Mouse (Mus musculus): Measurements from ENCODE around the gene Scn8a. TPM values are rescaled to one million over a fixed set of nuclear protein-coding genes. Genes with fewer than 3 reads are reported as not detected.

Gene Scn8a
- total and polyA plus RNA-seq, 2 experiments from 2014 or later: 22.4 to 37.7 TPM

DNA sequence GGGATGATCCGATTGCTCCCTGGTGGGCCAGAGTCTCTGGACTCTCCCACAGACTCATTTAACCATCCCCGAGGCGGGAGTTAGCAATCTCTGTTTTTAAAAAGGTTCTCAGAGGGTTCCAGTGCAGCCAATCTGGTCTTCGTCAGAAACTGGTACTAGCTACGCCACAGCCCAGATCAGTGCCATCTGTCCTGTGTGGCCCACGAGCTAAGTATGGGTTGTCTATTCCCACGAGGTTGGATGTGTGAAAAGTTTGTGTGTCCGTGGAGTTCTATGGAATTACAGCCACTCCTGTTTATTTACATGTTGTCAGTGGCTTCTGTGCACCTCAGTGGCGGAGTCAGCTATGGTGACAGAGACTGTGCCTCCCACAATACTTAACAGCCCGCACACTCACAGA, 81.8 kb downstream of the Scn8a start:
- Histone ChIP-seq H3K4me3 (ENCODE audit: low read depth, low read length) (no peak overlapping the region), H3K9me3 (ENCODE audit: low read length) (no peaks in the 10 kb centered on the region), H3K4me2 (ENCODE audit: low read depth, low read length, poor library complexity, severe bottlenecking) (no peak overlapping the region), H3K4me1 (ENCODE audit: insufficient read depth, low read length) (no peaks in the 10 kb centered on the region), H3K9ac (replicated peaks; ENCODE audit: low read length, poor library complexity, severe bottlenecking) (no peak overlapping the region), H3K27ac (ENCODE audit: low read depth, low read length) (no peak overlapping the region), H3K27me3 (ENCODE audit: insufficient read depth, low read length) (no peaks in the 10 kb centered on the region), H3K36me3 (ENCODE audit: insufficient read depth, low read length) (no peaks in the 10 kb centered on the region)
- 81% methylated on average over 10 of the region's 10 CpGs for WGBS
- ATAC-seq (ENCODE audit: low FRiP score) (no peak), DNase-seq (ENCODE audit: low spot score) (no peak)
- no peak for TF ChIP-seq CTCF (IDR thresholded peaks at IDR 0.05)

- no peak overlapping the region for H3K27ac ChIP-seq (ENCODE audit: low read depth, low read length)
- H3K9me3 ChIP-seq (ENCODE audit: low read length): no peaks in the 10 kb centered on the region
- no peak overlapping the region for H3K9ac ChIP-seq (replicated peaks; ENCODE audit: low read length, poor library complexity, severe bottlenecking)
- no peak overlapping the region for H3K4me2 ChIP-seq (ENCODE audit: low read depth, low read length, poor library complexity, severe bottlenecking)
- no peak overlapping the region for H3K4me3 ChIP-seq (ENCODE audit: low read depth, low read length)
- no peaks in the 10 kb centered on the region for H3K27me3 ChIP-seq (ENCODE audit: insufficient read depth, low read length)
- 0 out of 2 replicates have a peak, but pooled peaks cover 2% of the 10 kb centered on the region for H3K36me3 ChIP-seq (ENCODE audit: insufficient read depth, low read length)
- WGBS: 92% methylated on average over 2 of the region's 2 CpGs
- no peak for TF ChIP-seq CTCF (IDR thresholded peaks at IDR 0.05)
- no peak for DNase-seq (ENCODE audit: low spot score)
- no peak for ATAC-seq (ENCODE audit: low FRiP score)
- no peaks in the 10 kb centered on the region for H3K4me1 ChIP-seq (ENCODE audit: insufficient read depth, low read length)
Measured at GRCm38 (mm10) chr15:100952292-100952691, 82.6 kb downstream of the Scn8a start.

DNA sequence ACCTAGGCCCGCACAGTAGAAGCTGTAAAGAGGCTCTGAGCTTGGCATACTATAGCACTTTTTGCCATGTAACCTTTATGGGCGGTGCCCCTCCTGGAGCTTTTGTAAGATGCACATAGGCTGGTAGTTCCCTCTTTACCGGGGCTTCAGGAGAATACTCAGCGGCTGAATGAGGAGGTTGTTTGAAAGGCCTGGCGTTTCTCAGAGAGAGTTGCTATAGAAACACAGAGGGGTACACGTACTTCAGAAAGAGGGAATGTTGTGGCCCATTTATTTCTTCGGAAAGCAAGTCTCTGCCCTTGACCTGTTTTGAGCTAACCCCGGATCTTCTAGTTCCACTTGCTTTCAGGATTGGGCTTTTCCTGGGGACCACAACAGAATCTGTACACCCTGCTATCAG, 83.2 kb downstream of the Scn8a start:
- no peak for TF ChIP-seq CTCF (IDR thresholded peaks at IDR 0.05)
- Histone ChIP-seq H3K4me2 (ENCODE audit: low read depth, low read length, poor library complexity, severe bottlenecking) (no peak overlapping the region), H3K36me3 (ENCODE audit: insufficient read depth, low read length) (0 out of 2 replicates have a peak, but pooled peaks cover 2% of the 10 kb centered on the region), H3K4me3 (ENCODE audit: low read depth, low read length) (no peak overlapping the region), H3K4me1 (ENCODE audit: insufficient read depth, low read length) (no peaks in the 10 kb centered on the region), H3K9ac (replicated peaks; ENCODE audit: low read length, poor library complexity, severe bottlenecking) (no peak overlapping the region), H3K27ac (ENCODE audit: low read depth, low read length) (no peak overlapping the region; the same call in 1 of the 2 replicates), H3K9me3 (ENCODE audit: low read length) (no peaks in the 10 kb centered on the region), H3K27me3 (ENCODE audit: insufficient read depth, low read length) (no peaks in the 10 kb centered on the region)
- no peak for DNase-seq (ENCODE audit: low spot score)
- 20% methylated on average over 8 of the region's 8 CpGs for WGBS
- no peak for ATAC-seq (ENCODE audit: low FRiP score)

- no peak for DNase-seq (ENCODE audit: low spot score)
- H3K4me2 ChIP-seq (ENCODE audit: low read depth, low read length, poor library complexity, severe bottlenecking): no peak overlapping the region
- WGBS: 41% methylated on average over 7 of the region's 7 CpGs
Measured at GRCm38 (mm10) chr15:100953955-100954354, 84.3 kb downstream of the Scn8a start.

DNA sequence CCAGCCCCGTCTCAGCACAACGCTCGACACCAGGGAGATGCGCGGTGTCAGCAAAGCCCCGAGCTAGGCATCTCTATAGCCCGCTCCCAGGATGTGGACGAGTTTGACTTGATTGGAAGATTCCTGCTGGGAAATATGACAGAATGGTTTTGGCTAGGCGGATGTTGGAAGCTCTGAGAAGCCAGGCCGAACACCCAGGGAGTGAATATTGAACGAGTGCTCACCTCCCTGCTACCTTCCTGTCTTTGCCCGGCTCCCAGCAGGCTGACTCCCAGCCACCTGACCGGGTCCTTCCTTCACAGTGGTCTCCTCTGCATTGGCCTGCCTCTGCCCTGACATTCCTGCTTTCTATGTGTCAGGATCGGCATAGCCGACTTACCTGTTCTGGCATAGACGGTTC, 85.1 kb downstream of the Scn8a start:
- DNase-seq (ENCODE audit: low spot score) (no peak), ATAC-seq (ENCODE audit: low FRiP score) (no peak)
- no peak overlapping the region for H3K9ac ChIP-seq (replicated peaks; ENCODE audit: low read length, poor library complexity, severe bottlenecking)
- H3K4me2 ChIP-seq (ENCODE audit: low read depth, low read length, poor library complexity, severe bottlenecking): no peak overlapping the region
- TF ChIP-seq CTCF (IDR thresholded peaks at IDR 0.05): no peak
- peaks cover 2% of the 10 kb centered on the region; the same call in 1 of the 2 replicates for H3K36me3 ChIP-seq (ENCODE audit: insufficient read depth, low read length)
- WGBS: 72% methylated on average over 16 of the region's 16 CpGs
- H3K27ac ChIP-seq (ENCODE audit: low read depth, low read length): no peak overlapping the region
- no peak overlapping the region for H3K4me3 ChIP-seq (ENCODE audit: low read depth, low read length)
- no peaks in the 10 kb centered on the region for H3K4me1 ChIP-seq (ENCODE audit: insufficient read depth, low read length)
- H3K9me3 ChIP-seq (ENCODE audit: low read length): no peaks in the 10 kb centered on the region
- no peaks in the 10 kb centered on the region for H3K27me3 ChIP-seq (ENCODE audit: insufficient read depth, low read length)

More at GRCm38 (mm10) chr15:100953955-100954354, 84.3 kb downstream of the Scn8a start:
- Histone ChIP-seq H3K9me3 (ENCODE audit: low read length) (no peaks in the 10 kb centered on the region), H3K4me1 (ENCODE audit: insufficient read depth, low read length) (no peaks in the 10 kb centered on the region), H3K4me3 (ENCODE audit: low read depth, low read length) (no peak overlapping the region), H3K27ac (ENCODE audit: low read depth, low read length) (no peak overlapping the region), H3K9ac (replicated peaks; ENCODE audit: low read length, poor library complexity, severe bottlenecking) (no peak overlapping the region), H3K36me3 (ENCODE audit: insufficient read depth, low read length) (0 out of 2 replicates have a peak, but pooled peaks cover 2% of the 10 kb centered on the region), H3K27me3 (ENCODE audit: insufficient read depth, low read length) (no peaks in the 10 kb centered on the region)
- TF ChIP-seq CTCF (IDR thresholded peaks at IDR 0.05): no peak
- ATAC-seq (ENCODE audit: low FRiP score): no peak

- no peaks in the 10 kb centered on the region for H3K9me3 ChIP-seq (ENCODE audit: low read length)
- ATAC-seq (ENCODE audit: low FRiP score): no peak
- DNase-seq (ENCODE audit: low spot score): no peak
- TF ChIP-seq CTCF (IDR thresholded peaks at IDR 0.05): no peak
- no peak overlapping the region for H3K9ac ChIP-seq (replicated peaks; ENCODE audit: low read length, poor library complexity, severe bottlenecking)
- peaks cover 6% of the 10 kb centered on the region; the same call in 1 of the 2 replicates for H3K36me3 ChIP-seq (ENCODE audit: insufficient read depth, low read length)
- H3K27me3 ChIP-seq (ENCODE audit: insufficient read depth, low read length): no peaks in the 10 kb centered on the region
- no peak overlapping the region for H3K4me2 ChIP-seq (ENCODE audit: low read depth, low read length, poor library complexity, severe bottlenecking)
- no peaks in the 10 kb centered on the region for H3K4me1 ChIP-seq (ENCODE audit: insufficient read depth, low read length)
- 84% methylated on average over 6 of the region's 6 CpGs for WGBS
- H3K4me3 ChIP-seq (ENCODE audit: low read depth, low read length): no peak overlapping the region
- H3K27ac ChIP-seq (ENCODE audit: low read depth, low read length): no peak overlapping the region
Measured at GRCm38 (mm10) chr15:100960958-100961357, 91.3 kb downstream of the Scn8a start.

Data from midbrain, postnatal 0 days (tissue).